Mouse (Mus musculus) megakaryocyte, embryonic 14.5 days (primary cell): Measurements from ENCODE around the gene Yju2. TPM values are rescaled to one million over a fixed set of nuclear protein-coding genes. Genes with fewer than 3 reads are reported as not detected.
"Not testable (repeated sequence)": the region's sequence is repeated elsewhere in the genome, so short reads cannot be mapped to it uniquely, and the experiment has no call there.

Experiments
- H3K27me3 ChIP-seq: replicated peaks from 2 replicates; pipeline ENCODE3; 2012; ENCODE audit warnings: inconsistent platforms
- H3K36me3 ChIP-seq: replicated peaks from 2 replicates; pipeline ENCODE3; 2012; ENCODE audit warnings: low read length, inconsistent platforms, mixed read lengths
- H3K4me1 ChIP-seq: 2 replicates; pipeline ENCODE4 v1.6.1; 2012; ENCODE audit warnings: inconsistent platforms
- H3K4me3 ChIP-seq: replicated peaks from 2 replicates; pipeline ENCODE3; 2012; ENCODE audit warnings: moderate library complexity, mild to moderate bottlenecking, inconsistent platforms
- H3K9me3 ChIP-seq: 2 replicates; pipeline ENCODE4 v1.6.1; 2012; ENCODE audit warnings: inconsistent platforms
- FLI1 ChIP-seq: IDR thresholded peaks from 2 replicates; pipeline ENCODE4 v1.6.1; 2012; ENCODE audit warnings: low read length, inconsistent platforms, mixed read lengths
- GATA1 ChIP-seq: IDR thresholded peaks from 3 replicates; pipeline ENCODE4 v1.6.1; 2012; ENCODE audit warnings: mixed read lengths, low read length, inconsistent platforms, borderline replicate concordance
- polyA plus RNA-seq: library from polyadenylated mRNA; stranded (reverse); fragments of >175 nt; gene quantifications from 2 replicates; pipeline ENCODE4 v1.2.3, GENCODE M21; 2012; ENCODE audit warnings: low replicate concordance; ENCODE audit not compliant: insufficient read depth

The Yju2 gene
- polyA plus RNA-seq = 15.6 and 33.1 TPM in 2 replicates

DNA sequence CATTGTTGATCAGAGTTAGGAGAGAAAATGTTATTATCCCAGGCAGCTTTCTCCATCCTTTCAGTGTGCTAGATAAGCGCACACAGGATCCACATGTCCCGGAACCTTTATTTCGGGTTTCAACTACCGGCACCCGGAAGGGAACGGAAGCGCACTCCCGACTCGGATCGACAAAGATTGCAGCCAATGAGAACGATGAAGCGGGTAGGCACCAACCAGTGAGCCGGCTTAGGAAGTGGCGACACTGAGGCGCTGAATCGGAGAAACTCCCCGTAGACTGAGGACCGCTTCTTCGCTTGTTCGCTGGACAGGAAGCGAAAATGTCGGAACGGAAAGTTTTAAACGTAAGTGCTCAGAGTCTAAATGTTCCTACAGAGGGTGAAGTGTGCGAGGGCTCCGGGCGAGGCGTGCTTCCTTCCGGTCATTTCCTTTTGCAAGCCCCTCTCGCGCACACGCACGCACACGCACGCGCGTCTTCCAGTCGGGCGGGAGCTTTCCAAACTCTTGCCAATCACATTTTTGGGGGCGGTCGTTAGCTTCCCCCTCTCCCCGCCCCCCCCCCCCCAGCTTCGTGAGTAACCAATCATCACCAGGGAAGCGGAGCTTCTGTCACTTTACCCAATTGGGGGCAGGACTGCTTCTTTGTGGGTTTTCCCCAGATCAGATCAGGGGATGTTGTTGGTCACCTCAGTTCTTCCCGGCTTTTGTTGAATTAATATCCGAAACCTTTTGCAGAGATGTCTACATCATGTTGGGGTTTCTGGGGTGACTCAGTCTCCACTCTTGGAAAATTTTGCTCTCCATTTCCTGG lies at the start of gene Yju2:
Yju2 (plus strand) TSS at position 182 of the 811 bp plus-strand sequence.
- H3K9me3 ChIP-seq = no peaks in the 10 kb centered on the region
- H3K27me3 ChIP-seq = no peaks in the 10 kb centered on the region
- H3K4me1 ChIP-seq = peaks cover 77% of the 10 kb centered on the region
- peak within 1 kb of the TSS; percentile 95 for H3K4me3 ChIP-seq
- TF ChIP-seq FLI1 (peak; percentile 26; the same call in 1 of the 2 replicates), GATA1 (peak; percentile 12; the same call in 2 of the 3 replicates)
- H3K36me3 ChIP-seq = peaks cover 63% of the 10 kb centered on the region

DNA sequence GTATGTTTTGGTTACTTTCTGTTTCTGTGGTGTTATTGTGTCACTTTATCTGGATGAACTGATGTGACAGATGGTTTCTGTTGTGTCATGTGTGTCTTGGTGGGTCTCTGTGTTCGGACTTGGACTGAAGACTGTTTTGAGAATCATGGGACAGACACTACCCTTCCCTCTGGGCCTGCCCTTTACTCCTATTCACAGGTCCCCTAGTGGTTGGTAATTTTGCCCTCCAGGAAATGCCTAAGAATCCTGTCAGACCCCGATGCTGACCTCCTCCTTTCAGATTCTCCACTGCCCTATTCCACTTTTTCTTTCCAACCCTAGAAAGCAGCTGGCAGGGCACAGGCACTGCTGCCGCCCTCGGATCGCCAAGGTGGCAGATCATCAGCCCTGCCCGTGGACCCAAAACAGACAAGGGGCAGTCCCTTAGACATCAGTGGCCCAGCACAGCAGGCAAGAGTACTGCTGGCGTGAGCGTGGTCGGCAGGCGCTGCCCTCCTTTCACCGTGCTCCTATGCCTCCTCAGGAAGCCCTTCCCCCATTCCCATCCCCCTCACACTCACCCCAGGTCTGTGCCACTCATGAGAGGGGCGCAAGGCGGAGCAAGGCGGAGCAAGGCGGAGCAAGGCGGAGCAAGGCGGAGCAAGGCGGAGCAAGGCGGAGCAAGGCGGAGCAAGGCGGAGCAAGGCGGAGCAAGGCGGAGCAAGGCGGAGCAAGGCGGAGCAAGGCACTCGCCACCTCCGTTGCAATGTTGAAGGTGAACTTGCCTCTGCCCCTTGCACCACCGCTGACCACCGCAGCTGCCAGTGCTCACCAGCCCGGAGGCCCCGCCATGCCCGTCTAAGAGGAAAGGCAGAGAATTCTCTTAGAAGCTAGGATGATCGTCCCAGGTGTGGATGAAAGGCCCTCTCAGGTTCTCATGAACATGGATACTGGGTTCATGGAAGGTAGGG lies 27.1 kb upstream of the Yju2 start:
- Histone ChIP-seq H3K36me3 (peaks cover 45% of the 10 kb centered on the region), H3K9me3 (peaks cover 44% of the 10 kb centered on the region), H3K27me3 (no peaks in the 10 kb centered on the region), H3K4me1 (peaks cover 42% of the 10 kb centered on the region), H3K4me3 (peak overlapping the region; percentile 99)
- TF ChIP-seq GATA1 (no peak), FLI1 (no peak)

DNA sequence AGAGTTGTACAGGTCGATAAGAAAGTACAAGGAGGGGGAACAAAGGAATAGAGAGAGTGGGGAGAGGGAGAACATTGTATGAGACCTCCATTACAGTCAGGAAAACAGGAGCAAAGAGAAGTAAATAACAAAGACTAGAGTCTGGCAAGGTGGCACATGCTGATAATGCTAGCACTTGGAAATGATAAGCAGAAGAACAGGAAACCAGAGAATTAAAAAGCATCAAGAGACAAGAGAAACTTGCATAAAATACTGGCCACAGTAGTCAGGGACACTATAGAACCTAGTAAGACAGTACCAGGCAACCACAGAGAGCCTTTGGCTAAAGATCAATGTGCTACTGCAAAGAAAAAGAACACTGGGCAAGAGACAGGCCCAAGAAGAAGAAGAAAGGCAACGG lies 26.3 kb upstream of the Yju2 start:
- Histone ChIP-seq H3K9me3 (peaks cover 50% of the 10 kb centered on the region), H3K4me3 (peak overlapping the region; percentile 99), H3K4me1 (peaks cover 42% of the 10 kb centered on the region), H3K27me3 (no peaks in the 10 kb centered on the region), H3K36me3 (peaks cover 52% of the 10 kb centered on the region)
- TF ChIP-seq GATA1 (no peak), FLI1 (no peak)

DNA sequence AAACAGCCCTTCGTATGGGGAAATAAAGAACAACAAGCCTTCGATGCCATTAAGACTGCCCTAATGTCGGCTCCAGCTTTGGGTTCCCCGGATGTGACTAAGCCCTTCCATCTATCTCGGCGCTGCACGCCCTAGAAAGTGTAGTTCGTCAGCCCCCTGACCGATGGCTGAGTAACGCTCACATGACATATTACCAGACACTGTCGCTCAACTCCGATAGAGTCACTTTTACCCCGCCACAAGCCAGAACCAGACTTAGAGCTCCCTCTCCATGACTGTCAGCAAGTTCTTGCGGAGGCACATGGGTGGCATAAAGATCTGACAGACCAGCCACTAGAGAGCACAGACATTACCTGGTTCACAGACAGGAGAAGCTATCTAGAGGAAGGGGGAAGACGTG lies 25.7 kb upstream of the Yju2 start:
- TF ChIP-seq FLI1 (no peak), GATA1 (no peak)
- peaks cover 42% of the 10 kb centered on the region for H3K4me1 ChIP-seq
- peak overlapping the region; percentile 99 for H3K4me3 ChIP-seq
- no peaks in the 10 kb centered on the region for H3K27me3 ChIP-seq
- peaks cover 54% of the 10 kb centered on the region for H3K9me3 ChIP-seq
- peaks cover 58% of the 10 kb centered on the region for H3K36me3 ChIP-seq

DNA sequence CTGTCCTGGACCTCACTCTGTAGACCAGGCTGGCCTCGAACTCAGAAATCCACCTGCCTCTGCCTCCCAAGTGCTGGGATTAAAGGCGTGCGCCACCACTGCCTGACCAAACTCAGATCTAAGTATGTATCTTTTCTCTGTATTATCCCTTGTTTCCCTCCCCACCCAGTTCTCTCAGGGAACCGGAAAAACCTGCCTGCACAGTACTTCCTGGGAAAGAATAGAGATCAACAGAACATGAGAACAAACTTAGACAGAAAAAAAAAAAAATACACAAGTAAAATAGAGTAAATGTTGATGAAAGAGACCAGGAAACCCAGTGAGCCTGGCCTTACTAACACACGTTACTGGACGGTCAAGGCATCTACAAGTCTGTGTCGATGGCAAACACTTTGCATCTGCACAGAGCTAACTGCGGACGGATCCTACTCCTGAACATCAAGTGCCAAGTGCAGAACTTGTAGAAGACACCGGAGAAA lies 14.5 kb upstream of the Yju2 start:
- H3K4me3 ChIP-seq = peak overlapping the region; percentile 87
- not testable (repeated sequence) for H3K27me3 ChIP-seq
- H3K36me3 ChIP-seq = peaks cover 36% of the 10 kb centered on the region
- H3K9me3 ChIP-seq = peaks cover 11% of the 10 kb centered on the region; the same call in 1 of the 2 replicates
- H3K4me1 ChIP-seq = peaks cover 47% of the 10 kb centered on the region

DNA sequence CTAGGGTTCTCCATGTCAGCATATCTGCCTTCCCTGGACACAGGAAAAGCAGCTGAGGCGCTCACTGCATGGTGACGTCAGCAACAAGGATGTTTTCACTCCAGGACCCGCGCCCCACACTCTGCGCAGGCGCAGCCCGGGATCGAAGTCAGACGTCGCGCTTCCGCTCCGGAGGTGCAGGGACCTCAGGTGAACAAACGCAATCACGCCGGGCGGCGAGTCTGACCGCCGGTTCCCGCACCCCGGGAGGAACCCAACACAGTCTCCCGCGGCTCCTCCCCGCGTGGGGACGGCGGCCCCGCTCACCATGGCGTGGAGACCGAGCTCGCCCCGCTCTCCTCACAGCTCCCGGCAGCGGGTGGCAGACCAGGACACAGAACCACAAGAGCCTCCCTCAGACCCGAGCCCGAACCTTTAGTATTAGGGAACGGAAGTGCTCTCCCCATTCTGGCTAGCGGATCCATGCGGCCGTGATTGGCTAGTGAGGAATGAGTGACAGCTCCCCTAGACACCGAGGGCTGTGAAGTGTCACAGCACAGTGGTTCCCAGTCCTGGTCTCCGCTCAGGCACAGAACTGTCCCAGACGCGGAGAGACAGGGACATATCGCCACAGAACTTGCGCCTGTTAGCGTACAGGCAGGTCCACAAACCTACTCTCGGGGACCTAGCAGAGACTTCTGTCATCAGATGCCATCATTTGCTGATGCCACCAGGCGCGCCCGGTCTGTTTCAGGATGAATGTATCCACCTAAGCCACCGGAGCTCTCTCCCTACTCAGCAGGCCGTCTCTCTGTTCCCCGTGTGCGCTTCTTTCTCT lies 13.8 kb upstream of the Yju2 start:
- not testable (repeated sequence) for H3K27me3 ChIP-seq, H3K9me3 ChIP-seq
- Histone ChIP-seq H3K36me3 (peaks cover 30% of the 10 kb centered on the region), H3K4me3 (peak overlapping the region; percentile 92), H3K4me1 (peaks cover 47% of the 10 kb centered on the region)

DNA sequence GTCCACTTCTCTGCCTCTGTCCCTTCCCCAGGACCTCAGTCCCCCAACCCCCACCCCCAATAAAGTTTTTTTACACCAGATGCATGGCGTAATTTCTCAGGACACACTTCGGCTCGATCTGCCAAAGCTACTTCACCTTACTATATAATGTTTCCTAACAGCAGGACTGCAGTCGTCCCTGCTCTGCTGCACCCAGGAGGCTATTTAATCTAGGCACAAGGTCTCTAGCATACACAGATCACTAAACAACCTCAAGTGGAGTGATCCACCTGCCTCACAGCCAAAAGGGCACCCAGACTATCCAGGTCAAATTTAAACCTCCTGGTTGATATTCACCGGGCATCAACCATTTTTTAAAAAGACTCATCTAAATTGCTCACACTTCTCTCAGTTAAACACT lies 13.2 kb upstream of the Yju2 start:
- Histone ChIP-seq H3K9me3 (peaks cover 3% of the 10 kb centered on the region; the same call in 1 of the 2 replicates), H3K4me1 (peaks cover 51% of the 10 kb centered on the region), H3K27me3 (no peaks in the 10 kb centered on the region), H3K4me3 (peak overlapping the region; percentile 92), H3K36me3 (peaks cover 27% of the 10 kb centered on the region)
- no peak for TF ChIP-seq GATA1
- TF ChIP-seq FLI1 = no peak

DNA sequence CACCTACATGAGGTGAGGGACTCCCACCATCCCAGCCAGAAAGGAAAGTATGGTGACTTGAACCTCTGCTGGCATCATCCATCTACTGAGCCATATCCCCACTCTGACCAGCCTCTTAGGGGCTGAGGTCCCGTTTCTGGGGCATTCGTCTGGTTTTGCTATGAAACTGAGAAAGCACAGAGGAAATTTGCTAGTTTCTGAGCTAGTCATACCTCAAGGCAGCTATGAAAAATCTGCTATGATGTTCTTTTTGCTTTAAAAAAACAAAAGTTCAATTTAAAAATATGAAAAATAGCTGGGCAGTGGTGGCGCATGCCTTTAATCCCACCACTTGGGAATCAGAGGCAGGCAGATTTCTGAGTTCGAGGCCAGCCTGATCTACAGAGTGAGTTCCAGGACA lies 10.3 kb upstream of the Yju2 start:
- H3K27me3 ChIP-seq = no peaks in the 10 kb centered on the region
- peaks cover 62% of the 10 kb centered on the region for H3K4me1 ChIP-seq
- no peaks in the 10 kb centered on the region for H3K9me3 ChIP-seq
- no peak overlapping the region for H3K4me3 ChIP-seq
- TF ChIP-seq FLI1 (no peak), GATA1 (no peak)
- H3K36me3 ChIP-seq = peaks cover under 1% of the 10 kb centered on the region

DNA sequence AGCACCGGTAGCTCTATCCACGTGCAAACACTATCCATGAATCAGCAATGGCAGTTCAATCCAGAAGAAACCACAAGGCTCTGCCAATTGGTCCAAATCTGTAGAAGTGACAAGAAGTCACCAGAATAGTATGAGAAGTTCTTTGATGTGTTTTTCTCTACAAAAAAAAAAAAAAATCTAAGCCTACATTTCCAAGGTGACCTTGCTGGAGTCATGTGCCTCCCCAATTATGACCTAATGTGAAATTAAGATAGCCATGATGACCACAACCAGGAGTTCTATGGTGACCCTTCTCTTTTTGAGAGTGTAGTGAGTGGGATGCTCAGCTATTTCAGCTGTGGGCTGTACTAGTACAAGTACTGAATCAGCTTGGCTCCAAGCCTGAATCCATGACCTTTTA lies 9.5 kb upstream of the Yju2 start, which contains the start of gene Zfp119b:
Zfp119b (minus strand) TSS at position 101 of the 400 bp plus-strand sequence.
- no peaks in the 10 kb centered on the region for H3K9me3 ChIP-seq
- no peaks in the 10 kb centered on the region for H3K27me3 ChIP-seq
- H3K36me3 ChIP-seq = peaks cover 3% of the 10 kb centered on the region
- H3K4me1 ChIP-seq = peaks cover 66% of the 10 kb centered on the region
- H3K4me3 ChIP-seq = no peak within 1 kb of the TSS
- TF ChIP-seq FLI1 (no peak), GATA1 (no peak)
